Mouse (Mus musculus): ENCODE data around the gene Tspan18.

DNA sequence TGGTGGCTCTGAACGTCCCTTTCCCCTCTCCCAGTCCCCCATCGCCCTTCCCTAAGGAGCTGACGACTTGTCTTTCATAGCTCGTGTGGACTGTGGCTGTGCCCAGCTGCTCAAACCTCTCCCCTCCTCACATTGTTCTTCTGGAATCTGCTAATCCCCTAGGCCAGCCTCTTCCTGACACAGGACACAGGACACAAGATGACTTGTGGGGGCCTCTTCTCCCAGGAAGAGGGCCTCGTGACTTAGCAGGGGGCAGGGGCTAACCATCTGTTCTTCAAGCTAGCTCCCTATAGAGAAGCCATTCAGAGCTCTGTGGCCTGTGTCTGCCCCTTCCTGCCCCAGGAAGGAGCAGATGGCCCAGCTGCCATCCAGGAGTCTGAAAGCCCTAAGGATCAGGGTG is 160.1 kb downstream of the Tspan18 start:
- TF ChIP-seq POLR2A (IDR thresholded peaks at IDR 0.05; ENCODE audit: extremely low read depth, insufficient read depth, low read length) = no peak
- no peak for TF ChIP-seq CTCF (IDR thresholded peaks at IDR 0.05; ENCODE audit: low read depth, low read length)

Measured in liver, adult 2 months (tissue).